ENCODE assay signal across 9 mouse cellular contexts in the genomic region with DNA sequence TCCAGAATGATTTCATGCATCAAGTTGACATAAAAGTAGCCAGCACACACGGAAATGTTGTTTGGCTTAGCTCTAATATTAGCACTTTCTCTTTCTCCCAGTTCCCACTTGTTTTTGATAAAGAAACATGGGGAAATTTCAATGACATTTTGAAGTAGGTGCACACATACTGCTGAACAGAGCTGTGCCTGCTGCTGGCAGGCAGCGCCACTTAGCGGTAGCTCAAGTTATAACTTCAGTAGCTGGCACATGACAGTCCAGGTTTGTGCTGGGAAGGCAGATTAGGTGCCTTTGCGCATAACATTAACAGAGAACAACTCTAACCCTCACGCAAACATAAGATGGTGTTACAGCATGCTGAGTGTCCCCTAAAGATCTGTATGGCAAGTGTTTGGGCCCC. TPM values are rescaled to one million over a fixed set of nuclear protein-coding genes. Genes with fewer than 3 reads are reported as not detected.
DNase-seq lines count a peak whose midpoint lies in the region; ATAC-seq and TF ChIP-seq lines count a peak whose summit lies in the region.
"Had no signal": no experiment of that assay in that cellular context is flagged by ENCODE, and none has a peak within 500 bp of the region (broad histone marks: within the 10 kb centered on the region; RNA-seq: fewer than 3 reads in every experiment).

No protein-coding gene starts in this region.

- no peak overlapping the region for H3K4me3 ChIP-seq in left cerebral cortex, adult 2 months
- H3K4me3 ChIP-seq: myocyte had no signal

- TF ChIP-seq CTCF in left cerebral cortex, adult 2 months (IDR thresholded peaks at IDR 0.05) = peak; percentile 51

- H3K27ac ChIP-seq in left cerebral cortex, adult 2 months = no peak overlapping the region

- ATAC-seq in megakaryocyte progenitor cell, adult 5-6 weeks (replicated peaks; ENCODE audit: poor library complexity) = peak; percentile 72

- no peak for DNase-seq in left cerebral cortex, adult 2 months (ENCODE audit: extremely low spot score in 1 of 2, low spot score in 2 of 2)
- no peak for DNase-seq in left cerebral cortex, adult 9 months (ENCODE audit: low spot score in 2 of 2)
- DNase-seq in ES-CJ7 (ENCODE audit: low read depth, low spot score) = peak; percentile 57
- peak; percentile 42 for DNase-seq in adrenal gland, postnatal 10 days
- peak; percentile 36 to 51 for DNase-seq in heart, postnatal 36 days
- no peak for DNase-seq in left cerebral cortex, adult 11 months (ENCODE audit: low spot score)
- DNase-seq in layer of hippocampus, postnatal 25 days (ENCODE audit: extremely low spot score in 1 of 2, low spot score in 1 of 2) = no peak

- intact Hi-C loops in left cerebral cortex, adult 2 months (cut with DNase I) = no loop called here
- intact Hi-C loops in heart, postnatal 36 days (cut with DNase I) = loop anchor here (2.0 kb wide), 1 partner anchor 142 kb away; no protein-coding TSS in a partner anchor

RNA-seq across cellular contexts. Expression of a gene that starts 27.9 kb away (rescaled TPM):
- total RNA-seq in left cerebral cortex, adult 2 months (2021) = 10 to 100 TPM; 53.3 to 53.6 TPM
- 10 to 100 TPM; 36.6 to 42.0 TPM for total RNA-seq in adrenal gland, postnatal 10 days (2021)
- 10 to 100 TPM; 25.7 to 28.0 TPM for total RNA-seq in heart, postnatal 36 days (2021)
- total RNA-seq in megakaryocyte progenitor cell, adult 5-6 weeks (2015) = 31.2 and 33.4 TPM in 2 replicates
- 30.1 and 39.1 TPM in 2 replicates for total RNA-seq in megakaryocyte progenitor cell, adult 5-6 weeks (2017)
- total RNA-seq in layer of hippocampus, postnatal 25 days (2021) = 10 to 100 TPM; 48.0 to 51.6 TPM

Comparison
In these comparisons a context has a peak if more than half of its experiments do, and no peak if none do; other contexts are left out.
1. DNase-seq: peak in ES-CJ7 (single experiment), adrenal gland, postnatal 10 days (single experiment) and heart, postnatal 36 days (2 of 2); none in left cerebral cortex, adult 2 months (0 of 2), left cerebral cortex, adult 9 months (0 of 2), left cerebral cortex, adult 11 months (single experiment) and layer of hippocampus, postnatal 25 days (0 of 2).